Mouse (Mus musculus) kidney, postnatal 10 days (tissue): ENCODE results near the gene Tubb5.

Source experiments
- DNase-seq: peaks from one replicate; pipeline ENCODE4 v3.0.0; 2021; ENCODE audit warnings: mixed read lengths

Tubb5 gene

DNA sequence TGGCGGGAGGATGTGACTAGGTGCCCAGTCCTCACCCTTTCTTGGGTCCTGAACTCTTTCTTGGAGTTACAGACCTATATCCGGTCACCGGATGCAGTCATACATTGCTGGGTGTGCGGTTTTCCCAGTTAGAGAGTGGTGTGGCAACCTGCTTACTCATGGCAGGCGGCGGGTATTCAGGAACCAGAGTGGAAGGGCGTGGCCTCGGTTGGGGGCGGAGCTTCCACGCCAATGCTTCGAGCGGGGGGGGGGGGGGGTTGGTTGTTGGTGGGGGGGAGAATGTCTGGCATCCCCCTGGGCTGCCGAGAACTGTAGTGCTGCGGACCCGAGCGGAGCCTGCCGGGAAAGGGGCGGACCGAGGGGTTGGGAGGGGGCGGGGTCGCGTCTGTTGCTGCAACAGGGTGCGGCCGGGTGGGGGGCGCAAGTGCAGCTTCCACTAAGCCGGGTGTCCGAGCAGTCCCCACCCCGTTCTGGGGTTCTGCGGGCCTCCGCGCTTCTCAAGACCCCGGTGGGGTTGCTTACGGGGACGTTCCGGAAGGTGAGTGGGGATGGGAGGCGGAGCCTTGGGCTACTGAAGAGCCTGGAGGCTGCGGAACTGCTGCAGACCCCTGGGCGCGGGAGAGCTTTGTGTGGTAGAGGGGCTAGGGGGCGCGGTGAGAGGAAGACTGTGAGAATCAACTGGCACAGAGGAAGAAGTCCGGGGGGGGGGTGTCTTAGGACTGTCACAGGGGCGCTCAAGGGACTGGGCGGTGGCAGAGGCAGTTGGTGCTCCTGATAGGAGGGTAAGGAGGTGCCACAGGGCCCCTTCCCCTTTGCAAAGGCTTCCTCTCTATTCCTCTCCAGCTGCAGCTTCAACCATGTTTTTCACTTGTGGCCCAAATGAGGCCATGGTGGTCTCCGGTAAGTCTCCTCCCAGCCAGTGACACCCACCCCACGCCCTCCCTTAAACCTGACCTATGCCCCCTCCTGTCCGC is 14.9 kb downstream of the Tubb5 start, which contains the start of gene Flot1:
Flot1 (plus strand) TSS at position 267 of the 974 bp plus-strand sequence.
- DNase-seq, result peak; percentile 95

DNA sequence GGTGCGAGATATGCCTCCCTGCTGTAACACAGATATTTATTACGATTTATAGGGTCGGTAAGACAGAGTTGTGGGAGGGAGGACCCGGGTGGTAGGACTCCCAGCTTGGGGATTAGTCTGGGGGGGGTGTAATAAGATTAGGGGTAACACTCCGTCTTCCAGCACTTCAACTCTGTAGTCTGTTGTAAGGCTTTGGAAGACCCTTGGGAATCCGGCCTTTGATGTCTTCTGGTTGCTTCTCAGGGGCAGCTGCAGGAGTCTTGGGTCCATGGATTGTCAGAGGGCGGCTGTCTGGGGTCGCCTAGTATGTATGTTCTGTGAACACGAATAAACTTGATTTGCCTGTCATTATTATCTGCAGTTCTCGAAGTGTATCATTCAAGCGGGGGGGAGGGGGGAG is 15.5 kb downstream of the Tubb5 start:
- no peak for DNase-seq

DNA sequence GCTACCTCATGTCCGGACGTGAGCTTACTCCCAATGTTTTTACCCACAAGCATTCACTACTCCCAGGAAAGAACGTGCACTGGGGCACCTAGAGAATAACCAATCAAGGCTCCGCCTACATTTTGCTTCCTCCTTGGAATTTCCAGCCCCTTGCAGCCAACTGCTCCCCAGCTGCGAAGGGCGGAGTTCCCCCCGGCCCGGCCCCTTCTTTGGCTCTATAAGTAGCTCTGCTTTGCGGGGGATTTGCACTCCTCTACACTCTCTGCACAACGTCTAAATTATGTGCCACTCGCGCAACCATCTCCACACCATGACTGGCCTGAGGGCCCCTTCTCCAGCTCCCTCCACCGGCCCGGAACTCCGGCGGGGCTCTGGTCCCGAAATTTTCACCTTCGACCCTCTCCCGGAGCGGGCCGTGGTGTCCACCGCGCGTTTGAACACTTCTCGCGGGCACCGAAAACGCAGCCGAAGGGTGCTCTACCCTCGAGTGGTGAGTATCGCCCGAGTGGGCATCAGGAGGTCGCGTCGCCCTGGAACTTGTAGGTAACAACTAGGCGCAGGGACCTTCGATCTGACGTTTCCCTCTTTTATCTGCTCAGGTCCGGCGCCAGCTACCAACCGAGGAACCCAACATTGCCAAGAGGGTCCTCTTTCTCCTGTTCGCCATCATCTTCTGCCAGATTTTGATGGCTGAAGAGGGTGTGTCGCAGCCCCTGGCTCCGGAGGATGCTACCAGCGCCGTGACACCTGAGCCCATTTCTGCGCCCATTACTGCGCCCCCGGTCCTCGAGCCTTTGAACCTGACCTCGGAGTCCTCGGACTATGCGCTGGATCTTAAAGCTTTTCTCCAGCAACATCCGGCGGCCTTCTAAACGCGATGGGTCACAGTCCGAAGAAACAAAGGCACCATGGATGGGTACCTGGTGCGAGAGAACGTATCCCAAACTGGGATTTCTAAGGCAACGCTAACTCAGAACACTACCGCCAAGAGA is 16.4 kb downstream of the Tubb5 start, which contains the start of gene Ier3:
Ier3 (plus strand) TSS at position 246 of the 992 bp plus-strand sequence.
- DNase-seq, result peak; percentile 93

DNA sequence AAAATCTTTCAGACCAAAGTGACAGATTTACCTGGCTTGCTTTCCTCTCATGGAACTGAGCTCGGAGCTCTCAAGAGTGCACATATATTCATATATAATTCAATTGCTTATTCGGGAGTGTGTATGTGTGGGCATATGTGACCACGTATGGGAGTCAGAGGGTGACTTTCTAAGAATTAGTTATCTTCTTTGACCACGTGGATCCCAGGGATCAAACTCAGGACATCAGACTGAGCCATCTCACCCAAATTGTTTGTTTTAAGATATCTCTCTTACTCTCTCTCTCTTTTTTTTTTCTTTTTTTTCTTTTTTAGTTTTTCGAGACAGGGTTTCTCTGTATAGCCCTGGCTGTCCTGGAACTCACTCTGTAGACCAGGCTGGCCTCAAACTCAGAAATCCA is 18.0 kb downstream of the Tubb5 start:
- DNase-seq, result no peak

DNA sequence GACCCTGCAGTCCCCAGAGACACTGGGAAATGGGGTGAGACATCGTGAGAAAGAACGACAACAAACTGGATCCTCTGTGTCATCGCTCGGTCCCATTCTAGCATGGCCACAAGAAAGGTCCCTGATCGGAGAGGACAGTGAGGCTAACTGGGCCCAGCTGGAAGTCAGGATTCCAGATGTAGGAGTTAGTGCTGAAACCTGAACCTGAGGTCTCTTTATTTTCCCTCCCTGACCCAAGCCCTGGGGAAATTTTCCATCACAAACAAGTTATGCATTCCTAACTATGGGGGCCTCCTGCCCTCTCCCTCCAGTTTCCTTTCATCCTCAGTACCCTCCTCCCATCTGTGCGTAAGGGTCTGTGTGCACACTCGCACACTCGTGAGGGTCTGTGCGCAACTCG is 20.9 kb downstream of the Tubb5 start:
- no peak for DNase-seq

DNA sequence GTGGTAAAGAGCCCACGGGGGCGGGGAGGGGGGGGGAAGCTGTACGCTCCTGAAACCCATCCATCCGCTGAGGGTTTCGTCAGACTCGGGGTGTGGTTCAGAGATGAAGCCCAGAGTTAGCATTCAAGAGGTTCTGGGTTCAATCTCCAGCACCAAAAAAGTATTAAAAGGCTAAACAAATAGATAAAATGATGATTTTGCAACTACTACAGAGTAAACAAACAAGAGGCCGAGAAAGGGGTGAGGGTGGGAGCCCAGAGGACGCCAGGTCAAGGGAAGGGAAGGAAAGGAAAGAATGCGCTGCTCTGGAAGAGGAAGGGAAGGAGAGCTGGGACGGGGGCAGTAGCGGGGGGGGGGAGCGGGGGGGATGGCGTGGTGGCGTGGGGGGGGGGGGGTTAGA is 21.4 kb downstream of the Tubb5 start:
- DNase-seq, result no peak

DNA sequence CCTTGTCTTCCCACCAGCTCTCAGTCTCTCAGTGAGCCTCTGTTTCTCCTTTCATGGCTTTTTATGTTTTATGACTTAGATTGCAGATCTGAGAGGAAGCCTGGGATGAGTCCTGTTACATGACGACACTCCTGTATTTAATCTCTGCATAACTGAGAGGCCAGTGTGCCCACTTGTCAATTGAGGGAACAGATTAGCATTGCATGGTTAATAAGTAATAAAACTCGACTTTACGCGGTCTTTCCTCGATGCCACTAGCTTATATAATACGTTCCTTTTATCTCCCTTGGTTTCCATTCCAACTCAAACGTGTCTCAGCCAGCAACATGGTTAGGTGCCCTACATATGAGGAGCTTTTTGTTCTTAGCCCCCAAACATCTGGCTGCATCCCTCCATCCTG is 22.3 kb downstream of the Tubb5 start:
- DNase-seq, result no peak

DNA sequence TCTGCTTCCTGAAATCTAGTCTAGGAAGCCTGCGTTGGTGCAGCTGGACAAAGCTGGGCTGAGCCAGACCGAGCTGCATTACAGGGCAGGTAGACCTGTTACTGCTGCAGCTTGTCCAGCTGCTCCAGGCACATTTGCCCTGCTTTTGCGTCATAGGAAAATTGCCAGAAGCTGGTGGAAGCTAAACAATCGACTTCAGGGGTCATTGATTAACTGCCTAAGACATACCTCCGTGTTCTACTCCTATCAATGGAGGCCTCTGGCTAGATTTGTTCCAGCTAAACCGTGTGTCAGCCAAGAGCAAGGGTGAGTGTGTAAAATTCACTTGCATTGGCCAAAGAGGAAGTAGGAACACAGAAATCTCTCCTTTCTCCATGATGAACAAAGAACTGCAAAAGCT is 23.4 kb downstream of the Tubb5 start:
- peak; percentile 72 for DNase-seq

DNA sequence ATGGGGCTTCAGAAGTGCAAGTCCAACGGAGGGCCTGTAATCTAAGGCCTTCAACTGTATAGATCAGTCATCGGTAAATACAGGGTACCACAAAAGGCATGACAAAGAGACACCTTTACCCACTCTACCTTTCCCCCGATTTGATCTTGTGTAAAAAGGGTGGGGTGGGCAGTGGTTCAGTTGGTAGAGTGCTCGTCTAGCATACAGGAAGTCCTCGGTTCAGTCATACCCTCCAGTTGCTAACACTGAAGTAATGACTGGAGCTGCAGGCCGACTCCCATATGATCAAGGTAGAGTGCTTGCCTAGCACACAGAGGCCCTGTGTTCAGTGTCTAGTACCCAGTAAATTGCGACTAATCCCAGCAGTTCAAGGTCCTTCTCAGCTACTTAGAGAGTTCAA is 24.5 kb downstream of the Tubb5 start:
- no peak for DNase-seq

DNA sequence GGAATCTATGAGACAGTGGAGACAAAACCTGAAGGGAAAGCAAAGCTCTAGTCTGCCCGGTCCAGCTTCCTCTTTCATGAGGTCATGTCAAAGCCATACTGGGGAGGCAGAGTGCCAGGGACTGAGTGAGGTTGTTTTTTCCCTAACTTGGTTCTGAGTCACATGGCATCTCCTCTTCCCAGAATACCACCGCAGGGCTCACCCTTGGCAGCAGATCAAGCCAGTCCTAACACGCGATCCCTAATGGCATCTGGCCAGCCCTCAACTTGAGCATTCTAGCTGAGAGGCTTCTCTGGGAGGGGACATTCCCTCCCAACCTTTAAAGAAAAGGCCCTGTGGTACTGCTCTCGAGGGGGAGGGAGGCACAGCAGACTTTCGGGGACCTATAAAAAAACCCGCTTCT is 24.9 kb downstream of the Tubb5 start:
- peak; percentile 95 for DNase-seq

DNA sequence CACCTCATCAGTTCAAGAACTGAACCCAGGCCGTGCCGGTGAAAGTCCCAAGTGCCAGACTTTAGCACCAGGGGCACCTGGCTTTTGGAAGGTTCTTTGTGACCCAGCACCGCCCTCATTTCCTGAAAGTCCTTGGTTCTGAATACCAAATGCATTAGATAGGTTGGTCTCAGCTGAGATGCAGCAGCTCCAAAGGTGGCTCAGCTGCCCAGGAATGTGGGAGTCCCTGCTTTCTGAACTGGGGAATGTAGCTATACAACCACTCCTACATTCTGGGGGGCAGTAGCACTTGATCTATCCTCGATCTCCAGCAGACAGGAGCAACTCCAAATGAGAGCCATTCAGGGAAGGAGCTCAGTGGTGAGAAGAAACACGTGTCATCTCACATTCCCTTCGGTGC is 25.4 kb downstream of the Tubb5 start:
- no peak for DNase-seq

DNA sequence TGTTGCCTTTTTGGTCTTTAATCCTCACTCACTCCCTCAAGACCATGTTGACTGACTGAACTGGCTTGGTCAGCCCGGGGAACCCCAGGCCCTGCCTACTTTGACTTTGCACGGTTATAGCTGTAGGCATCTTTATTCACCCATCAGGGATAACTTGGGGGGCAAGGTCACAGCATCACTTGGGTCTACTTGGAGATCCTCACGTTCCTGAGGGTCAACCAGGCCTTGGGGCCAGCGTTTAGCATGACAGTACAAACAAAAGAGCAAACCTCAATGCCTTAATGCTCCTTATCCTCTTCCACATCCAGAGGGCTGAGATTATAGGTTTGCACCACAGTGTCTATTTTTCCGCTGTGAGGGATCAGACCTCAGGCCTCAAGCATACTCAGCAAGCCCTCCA is 25.8 kb downstream of the Tubb5 start:
- DNase-seq, result no peak

DNA sequence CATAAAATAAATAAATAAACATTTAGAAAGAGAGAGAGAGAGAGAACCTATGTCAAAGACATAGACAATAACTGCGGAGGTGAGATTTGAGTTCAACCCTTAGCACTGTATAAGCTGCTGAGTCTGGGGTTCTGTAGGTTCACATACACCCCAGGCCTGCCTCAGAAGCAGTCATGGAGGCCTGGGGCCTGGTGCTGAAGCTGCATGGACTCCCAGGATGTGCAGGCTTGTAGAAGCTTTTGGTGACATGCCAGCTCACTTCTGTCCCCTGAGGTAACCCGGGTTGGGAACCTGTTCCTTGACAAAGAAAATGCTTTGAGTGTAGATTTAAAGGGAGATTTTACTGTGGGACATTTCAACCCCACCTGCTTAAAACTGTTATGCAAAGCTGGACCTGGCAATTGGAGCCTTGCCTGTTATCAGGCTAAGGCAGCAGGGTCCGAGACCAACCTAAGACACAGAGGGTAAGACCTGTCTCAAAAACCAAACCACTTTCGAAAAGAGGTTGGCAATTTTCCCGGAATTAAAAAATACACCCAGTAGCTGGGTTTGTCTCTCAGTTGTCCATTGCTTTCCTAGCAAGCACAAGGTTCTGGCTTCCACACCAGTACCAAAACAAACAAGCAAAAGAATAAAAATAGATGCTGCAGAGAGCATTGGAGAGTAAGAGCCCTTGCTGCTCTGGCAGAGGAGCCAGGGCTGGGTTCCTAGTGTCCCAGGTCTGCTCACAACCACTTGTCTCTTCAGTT is 27.0 kb downstream of the Tubb5 start:
- no peak for DNase-seq

DNA sequence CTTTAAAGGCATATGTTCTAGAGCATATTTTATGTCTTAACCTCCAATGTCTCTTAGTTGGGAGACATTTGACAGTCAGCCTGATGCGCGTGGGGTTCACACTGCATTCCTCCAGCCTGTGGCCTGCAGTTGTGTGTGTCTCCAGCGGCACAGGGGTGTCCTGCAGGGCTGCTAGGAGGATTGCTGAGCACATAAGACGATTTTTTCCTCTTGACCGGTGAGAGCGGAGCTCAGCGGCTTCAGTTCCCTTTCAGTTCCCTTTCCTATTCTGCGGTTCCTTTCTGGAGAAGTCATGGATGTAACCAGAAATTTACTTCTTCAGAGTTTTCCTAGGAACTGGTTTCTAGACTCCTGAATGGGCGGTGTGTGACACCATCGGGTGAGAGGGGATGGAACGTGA is 28.7 kb downstream of the Tubb5 start:
- DNase-seq, result no peak

DNA sequence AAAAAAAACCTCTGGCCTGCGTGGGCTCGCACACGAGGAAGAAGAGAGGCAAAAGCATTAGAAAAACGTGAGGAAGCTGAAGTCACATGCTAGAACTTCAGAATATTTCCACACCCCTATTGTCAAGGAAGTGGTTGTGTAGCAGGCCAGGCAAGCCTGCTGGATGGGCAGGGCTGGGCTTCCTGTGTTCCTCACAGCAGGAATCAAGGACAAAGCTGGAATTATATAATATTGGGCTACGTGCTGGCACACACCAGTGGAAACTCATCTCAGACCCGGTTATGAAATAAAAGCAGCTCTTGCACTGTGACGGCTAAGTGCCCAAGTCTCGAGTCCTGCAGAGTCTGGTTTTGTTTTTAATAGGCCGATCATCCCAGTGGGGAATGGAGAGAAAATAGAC is 30.0 kb downstream of the Tubb5 start:
- DNase-seq, result peak; percentile 50

DNA sequence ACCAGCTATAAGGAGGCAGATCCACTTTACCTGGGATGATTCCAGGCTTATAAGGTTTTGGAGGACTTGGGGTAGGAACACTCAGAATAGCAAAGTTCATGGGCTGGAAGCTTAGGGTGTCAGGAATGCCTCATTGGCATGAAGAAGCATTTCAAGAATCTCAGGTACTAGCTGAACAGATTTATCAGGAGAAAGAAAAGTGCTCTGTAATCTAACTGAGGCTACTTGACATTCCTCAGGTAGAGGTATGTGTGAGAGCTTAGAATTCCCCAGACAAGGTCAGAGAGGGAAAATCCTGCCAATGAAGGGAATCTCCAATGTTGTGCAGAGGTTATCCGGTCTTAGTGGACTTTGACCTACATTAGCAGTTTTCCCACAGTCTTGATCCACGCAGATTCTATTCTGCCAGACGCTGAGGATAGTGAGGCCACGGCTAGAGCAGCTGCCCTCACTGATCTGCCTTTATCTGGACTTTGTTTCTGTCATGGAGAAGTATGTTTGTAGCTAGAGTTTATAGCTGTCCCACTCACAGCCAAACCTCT is 34.2 kb downstream of the Tubb5 start:
- DNase-seq, result no peak

DNA sequence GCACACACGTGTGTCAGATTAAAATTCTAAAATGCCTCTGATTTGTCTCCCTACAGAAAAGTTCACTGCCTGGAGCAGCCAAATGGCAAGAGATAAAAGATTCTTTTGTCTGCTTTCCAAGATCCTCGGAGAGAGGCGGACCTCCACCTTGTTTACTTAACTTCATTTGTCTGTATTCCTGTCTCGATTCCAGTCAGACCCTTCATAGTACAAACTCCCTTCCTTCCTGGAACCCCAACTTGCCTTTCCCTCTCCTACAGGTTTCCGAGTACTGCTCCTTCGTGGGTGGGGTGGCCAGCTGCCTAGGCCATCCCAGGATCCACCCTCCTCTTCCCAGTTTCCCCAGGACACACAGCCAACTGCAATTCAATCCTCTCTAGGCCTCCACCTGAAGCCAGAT is 35.1 kb downstream of the Tubb5 start:
- DNase-seq, result no peak

DNA sequence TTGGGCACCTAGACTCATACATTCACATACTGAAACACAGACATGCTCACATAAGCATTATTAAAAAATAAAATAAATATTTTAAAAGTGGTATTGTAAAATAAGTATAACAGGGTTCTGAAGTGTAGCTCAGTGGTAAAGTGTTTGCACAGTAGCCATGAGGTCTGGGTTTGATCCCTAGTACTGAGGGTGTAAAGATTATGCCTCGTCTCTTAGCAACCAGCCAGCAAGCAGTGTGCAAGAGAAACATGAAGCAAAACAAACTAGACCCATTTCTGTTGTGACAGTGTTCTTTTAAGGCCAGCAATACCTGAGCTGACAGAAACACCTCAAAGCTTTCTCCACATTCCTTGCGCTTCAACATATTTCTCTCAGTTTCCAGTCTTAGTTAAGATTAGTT is 37.2 kb downstream of the Tubb5 start:
- DNase-seq, result no peak

DNA sequence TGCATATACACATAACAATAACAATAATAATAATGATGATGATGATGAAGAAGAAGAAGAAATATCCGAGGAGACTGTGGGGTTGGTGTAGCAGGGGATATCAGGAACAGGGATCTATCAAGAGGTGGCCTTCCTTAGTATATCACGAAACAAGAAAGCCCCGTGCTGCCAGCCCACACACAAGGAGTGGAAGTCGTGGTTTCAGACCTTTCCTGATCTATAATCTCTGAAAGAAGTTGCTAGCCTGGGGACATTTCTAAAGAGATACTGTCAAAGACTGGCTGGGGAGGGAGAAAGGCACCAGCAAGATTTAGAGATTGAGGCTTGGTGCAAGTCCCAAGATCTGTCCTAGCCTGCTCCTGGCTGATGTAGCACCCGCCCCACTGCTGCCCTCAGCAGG is 41.3 kb downstream of the Tubb5 start:
- DNase-seq, result no peak

DNA sequence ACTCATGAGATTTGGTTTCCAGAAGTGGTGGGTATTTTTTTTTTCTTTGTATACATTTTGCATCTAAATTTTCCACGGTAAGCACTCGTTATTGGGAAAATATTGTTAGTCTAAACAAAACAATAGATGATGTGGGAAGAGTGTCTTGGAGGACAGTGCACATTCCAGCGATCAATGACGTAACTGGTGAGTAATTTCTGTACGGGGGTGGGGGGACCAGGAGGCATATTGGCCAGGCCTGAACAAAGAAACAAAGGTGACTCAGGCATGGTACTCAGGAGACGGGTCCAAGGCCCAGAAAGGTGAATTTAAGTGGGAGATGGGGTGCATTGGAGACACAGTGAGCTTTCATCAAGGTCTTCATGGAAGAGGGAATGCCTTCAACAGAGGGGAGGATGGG is 42.5 kb downstream of the Tubb5 start:
- no peak for DNase-seq

DNA sequence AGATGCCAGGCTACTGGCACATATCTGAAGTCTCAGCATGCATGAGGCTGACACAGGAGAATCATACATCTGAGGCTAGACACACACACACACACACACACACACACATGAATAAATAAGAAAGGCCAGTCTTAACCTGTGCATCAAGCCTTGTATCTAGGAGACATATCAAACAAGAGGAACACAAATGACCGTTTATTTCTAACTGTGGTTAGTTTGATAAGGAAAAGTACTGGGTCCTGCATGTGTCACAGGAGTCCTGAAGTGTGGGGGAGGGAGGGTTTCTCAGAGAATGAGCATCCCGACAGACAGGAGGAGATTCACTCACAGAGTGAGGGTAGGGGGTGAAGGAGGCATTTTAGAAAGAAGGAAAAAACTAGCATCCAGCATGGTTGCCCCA is 43.0 kb downstream of the Tubb5 start:
- no peak for DNase-seq

DNA sequence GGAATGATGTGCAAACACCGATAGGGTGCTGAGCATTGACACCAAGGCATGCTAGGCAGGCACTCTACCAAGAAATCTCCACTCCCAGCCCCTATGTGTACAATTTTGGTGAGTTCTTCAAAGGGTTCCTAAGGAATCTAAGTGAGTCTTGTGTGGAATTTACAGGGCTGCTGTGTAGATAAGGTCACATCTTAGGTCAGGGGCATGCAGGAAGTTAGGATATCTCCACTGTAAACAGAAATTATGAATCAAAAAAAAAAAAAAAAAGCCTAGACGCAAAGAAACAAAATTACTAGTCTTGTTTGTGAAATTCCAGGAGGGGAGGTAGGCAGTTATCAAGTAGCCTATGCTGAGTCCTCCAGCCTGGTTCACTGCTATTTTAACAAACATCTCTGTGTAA is 45.3 kb downstream of the Tubb5 start:
- no peak for DNase-seq
